Mouse (Mus musculus) adrenal gland, adult (tissue): ENCODE measurements around the gene Atp6v0b.
A peak's percentile ranks its signal among the peaks of the same experiment; 100 is the strongest.

Experiments
- DNase-seq, 2 experiments: peaks; one replicate each; pipeline ENCODE4 v3.0.0; 2022 to 2023; ENCODE audit warnings: low spot score in 1 of 2; ENCODE audit not compliant: inconsistent age in 2 of 2

The Atp6v0b gene

DNA sequence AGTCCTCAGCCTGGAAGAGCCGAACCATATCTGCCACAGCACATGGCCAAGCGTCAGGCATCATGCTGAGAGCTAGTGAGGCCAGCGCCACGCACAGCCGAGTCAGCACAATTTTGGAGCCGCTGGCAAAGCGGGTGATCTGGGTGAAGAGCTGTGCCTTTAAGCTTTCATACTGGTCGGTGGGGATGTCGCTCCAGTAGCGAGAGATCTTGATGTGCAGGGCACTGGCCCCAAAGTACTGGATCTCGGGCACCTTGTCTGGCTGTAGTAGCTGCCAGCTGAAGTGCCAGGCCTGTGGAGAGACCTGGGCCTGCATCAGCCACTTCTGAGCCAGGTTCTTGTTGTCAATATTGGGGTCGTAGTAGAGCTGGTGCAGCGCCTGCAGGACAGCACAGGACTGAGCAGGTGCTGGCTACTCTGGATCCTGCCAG, 25.0 kb upstream of the Atp6v0b start:
- no peak for DNase-seq

DNA sequence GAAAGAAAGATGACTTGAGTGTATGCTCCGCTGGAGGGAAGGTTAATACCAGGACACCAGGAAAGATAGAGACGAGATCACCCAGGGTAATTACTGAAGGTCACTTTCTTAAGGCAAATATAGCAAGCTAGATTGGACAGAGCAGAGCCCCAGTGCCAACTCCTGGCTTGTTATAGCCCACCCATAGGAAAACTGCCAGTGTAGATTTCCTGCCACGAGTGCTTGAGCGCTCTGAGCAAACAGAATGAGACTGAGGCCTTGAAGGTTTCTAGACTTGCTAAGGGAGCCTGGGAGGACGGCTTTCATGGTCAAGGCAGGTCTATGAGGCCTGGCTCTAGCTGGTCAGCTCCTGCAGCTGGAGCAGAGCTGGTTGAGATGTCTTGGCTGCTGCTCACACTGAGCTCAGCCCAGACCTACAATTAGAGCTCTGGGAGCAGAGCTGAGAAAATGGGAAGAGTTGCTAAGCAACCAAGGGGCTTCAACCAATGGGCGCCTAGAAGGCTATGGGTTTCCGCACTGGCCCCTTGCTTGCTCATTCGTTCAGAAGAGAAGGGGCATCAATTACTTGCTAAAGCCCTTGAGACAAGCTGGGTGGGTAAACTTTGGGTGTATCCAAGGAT, 21.8 kb upstream of the Atp6v0b start:
- no peak for DNase-seq

- no peak for DNase-seq
These were observed 19.1 kb upstream of the Atp6v0b start for GRCm38 (mm10) chr4:117906196-117906595.

DNA sequence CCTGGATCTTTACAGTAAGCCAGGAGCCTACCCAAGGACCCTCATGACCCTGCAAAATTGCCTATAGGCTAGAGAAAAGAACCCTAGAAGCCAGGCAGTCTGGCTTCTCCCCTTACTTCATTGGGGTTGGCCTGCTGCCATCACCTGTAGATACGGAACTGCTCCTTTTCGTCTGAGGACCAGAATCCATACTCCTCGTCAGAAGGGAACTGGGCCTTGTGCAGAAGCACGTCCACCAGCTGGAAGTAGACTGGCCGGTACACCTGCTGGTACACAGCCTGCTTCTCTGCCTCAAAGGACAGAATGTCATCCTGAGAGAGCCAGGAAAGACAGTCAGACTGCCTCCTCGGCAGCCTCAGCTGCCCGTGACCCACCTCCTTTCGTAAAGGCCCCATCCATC, 17.6 kb upstream of the Atp6v0b start:
- DNase-seq = no peak

- DNase-seq = no peak
These were observed 17.0 kb upstream of the Atp6v0b start for GRCm38 (mm10) chr4:117904094-117904493.

DNA sequence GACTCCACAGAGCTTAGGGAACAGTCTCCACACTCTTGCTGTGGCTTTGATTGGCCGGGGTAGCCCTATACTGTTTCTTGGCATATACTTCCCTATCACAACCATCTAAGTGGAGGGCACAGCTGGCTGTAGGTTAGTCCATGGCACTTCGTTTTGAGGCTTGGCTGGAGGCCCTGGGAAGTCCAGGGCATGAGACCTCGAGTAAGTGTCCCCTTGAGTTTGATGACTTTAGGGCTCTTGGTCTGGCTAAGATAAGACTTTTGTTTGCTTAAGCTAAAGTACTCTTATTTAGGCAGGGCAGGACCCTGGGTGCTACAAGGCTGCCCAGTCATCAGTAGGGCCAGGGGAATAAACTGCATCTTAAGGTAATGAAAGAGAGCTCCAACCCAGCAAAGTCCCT, 11.0 kb upstream of the Atp6v0b start:
- DNase-seq = no peak

DNA sequence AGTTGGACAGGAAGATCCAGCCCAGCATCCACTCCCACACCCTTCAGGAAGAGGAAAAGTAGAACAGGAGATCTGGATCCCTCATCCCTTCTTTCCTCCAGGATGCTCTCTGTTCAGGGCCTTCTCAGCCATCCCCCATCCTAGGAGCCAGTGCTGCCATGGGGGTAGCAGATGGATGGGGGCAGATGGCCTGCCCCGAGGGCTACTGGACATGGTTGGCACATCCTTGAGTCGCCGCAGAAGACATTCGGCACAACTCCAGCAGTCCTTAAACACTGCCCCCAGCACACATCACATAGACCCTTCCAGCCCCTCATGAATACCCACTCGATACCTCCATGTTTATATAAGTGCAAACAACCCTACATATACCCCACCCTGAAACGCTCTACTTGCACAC, 8.9 kb upstream of the Atp6v0b start:
- no peak for DNase-seq

- DNase-seq = no peak
These were observed 8.2 kb upstream of the Atp6v0b start for GRCm38 (mm10) chr4:117895339-117895738.

DNA sequence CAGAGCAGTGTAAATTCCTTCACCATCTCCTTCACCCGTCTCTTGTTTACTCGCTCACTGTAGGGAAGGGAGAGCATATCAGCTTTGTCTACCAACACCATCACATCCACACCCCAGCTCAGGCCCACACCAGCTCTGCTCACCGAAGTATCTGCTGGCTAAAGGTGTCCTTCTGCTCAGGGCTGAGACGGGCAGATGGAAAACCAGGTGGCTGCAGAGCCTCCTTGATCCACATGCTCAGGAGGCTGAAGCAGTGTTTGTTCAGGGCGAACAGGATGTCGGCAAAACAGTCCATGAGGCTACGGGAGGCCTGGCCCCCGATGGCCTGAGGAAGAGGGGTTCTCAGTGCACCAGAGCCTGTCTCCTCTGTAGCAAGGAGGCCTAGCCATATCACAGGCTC, 7.5 kb upstream of the Atp6v0b start:
- no peak for DNase-seq

DNA sequence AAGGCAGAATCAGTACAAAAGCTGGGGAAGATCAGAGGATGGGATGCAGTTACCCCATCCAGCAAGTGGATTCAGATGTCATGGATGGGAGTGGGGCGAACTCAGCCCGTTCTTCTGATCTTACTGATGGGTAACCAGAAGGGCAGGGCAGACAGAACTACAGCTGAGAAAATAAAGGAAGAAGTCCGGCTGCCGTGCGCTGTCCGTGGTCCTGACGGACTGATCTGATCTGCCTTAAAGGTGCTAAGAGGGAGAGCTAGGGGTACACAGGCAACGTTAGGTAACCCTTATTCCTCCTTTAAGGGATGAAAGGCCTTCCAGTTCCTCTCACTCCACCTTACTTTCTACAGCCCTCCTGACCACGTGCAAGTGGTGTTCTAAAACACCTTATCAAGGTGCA, 6.2 kb upstream of the Atp6v0b start:
- DNase-seq = peak in 1 of 2 experiments; percentile 75

- peak; percentile 84 to 93 for DNase-seq
These were observed 4.6 kb upstream of the Atp6v0b start, which contains the start of gene Dph2 for GRCm38 (mm10) chr4:117891738-117892161. Gene Dph2, minus strand, starts transcription at chr4:117892032.

GRCm38 (mm10) chr4:117890750-117891149, 3.6 kb upstream of the Atp6v0b start:
- DNase-seq = no peak

DNA sequence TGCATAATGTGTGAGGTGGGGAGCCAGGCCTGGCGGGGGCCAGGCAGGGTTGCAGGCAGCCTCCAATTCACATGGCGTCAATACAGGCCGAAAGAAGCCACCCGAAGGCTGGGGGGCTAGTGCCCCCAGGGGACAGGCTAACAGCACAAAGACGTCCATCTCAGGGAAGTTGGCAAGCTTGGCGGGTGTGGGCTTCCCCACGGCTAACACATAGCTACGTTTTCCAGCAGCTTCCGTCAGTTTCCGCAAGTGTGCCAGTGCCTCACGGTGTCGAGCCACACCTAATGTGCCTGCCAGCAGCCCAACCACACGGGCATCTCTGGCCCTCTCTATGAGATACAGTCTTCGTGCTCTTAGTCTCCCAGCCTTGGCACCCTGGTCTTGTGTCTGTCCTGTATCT, 2.9 kb upstream of the Atp6v0b start:
- no peak for DNase-seq

- DNase-seq = no peak
These were observed 2.3 kb upstream of the Atp6v0b start for GRCm38 (mm10) chr4:117889471-117889870.

DNA sequence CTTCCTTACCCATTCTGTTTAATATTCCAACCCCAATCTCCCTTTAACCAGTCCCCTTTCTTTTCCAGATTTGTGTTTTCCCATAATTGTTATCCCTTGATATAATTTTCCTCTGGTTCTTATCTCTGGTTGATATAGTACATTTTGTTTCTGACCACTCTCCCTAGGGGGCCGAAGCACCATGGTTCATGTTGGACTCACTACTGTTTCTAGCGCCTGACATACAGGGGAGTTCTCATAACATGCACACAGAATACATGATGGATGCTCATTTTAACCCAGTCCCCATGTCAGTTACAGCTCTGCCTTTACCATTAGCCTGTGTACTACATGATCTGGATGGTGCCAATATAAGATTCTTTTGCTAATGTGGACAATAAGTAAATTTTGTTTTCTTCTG, 787 bp upstream of the Atp6v0b start:
- no peak for DNase-seq

GRCm38 (mm10) chr4:117886644-117887043, 489 bp downstream of the Atp6v0b start:
- no peak for DNase-seq

DNA sequence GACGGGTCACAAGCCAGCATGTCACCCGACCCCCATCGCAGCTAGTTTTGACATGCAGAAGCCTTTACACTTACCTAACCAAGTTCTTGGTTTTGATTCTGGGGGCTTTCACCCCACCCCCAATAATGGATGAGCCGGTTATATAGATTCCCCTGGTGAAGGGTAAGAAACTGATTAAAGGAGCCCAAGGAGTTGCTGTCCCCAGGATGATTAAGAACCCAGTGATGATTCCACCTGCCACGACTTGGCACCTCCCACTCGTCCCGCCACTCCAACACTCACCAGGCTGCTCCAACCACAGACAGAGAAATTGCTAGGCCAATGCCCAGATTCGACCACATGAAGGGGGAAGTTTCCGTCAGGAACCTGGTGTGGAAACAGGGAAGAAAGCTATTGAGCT, 1.1 kb downstream of the Atp6v0b start:
- DNase-seq = no peak

- DNase-seq = no peak
These were observed 2.0 kb downstream of the Atp6v0b start for GRCm38 (mm10) chr4:117885093-117885492.

DNA sequence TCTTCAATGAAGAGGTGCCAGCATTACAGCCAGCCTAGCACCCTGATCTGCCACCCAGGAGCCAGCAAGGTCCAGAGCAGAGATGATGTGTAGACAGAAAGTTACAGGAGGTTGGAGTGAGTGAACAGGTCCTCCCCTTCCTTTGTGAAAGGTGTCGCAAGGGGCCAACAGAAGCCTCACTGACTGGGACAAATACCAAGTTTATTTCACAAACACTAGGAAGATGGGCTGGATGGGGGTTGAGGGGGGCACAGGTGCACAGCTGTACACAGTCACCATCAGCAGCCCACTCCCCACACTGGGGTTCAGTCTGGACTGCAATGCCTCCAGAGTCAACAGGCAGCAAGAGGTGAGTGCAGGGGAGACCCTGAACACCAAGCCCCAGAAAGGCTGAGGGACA, 3.0 kb downstream of the Atp6v0b start:
- DNase-seq = no peak

DNA sequence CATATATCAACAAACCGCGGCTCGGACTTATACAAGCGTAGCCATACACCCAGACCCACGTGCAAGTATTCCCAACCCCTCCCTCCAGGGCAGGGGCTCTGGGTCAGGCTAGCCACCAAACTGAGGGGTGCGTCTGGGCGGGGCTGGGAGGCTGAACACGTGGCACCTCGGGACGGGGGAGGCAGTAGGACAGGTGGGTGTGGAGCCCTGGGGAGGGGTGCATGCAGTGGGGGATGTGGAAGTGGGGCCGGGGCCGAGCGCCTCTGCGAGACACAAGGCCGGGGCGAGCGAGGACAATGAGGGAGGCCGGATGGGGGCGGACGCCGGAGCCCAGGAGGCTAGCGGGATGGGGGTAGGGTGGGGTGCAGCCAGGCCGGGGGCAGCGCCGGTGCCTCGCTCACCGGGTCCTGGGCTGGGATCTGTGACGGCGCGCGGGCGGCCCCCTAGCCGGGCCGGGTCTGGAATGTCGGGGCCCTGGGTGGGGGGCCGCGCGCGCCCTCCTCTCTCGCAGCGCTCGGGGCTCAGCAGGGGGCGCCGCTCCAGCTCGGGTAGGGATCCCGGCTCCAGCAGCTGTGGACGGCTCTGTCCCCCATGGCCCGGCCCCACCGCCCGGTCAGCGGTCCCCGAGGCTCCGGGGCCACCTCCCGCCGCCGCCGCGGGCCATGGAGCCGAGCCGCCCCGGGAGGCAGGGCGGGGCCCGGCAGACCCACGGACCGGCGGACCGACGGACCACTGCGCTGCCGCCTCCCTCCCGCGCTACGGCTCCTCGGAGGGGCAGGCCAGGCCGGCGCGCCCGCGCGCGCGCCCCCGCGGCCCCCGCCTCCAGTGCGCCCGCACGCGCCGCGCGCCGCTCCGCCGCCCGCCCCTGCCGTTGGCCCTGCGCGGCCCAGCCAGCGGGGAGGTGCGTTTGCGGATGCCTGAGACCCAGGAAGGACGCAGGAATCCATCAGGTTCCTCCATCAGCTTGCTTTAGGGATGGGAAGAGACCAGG, 4.1 kb downstream of the Atp6v0b start, which contains the start of gene B4galt2:
B4galt2 (minus strand) TSS at position 787 of the 991 bp plus-strand sequence.
- DNase-seq = peak; percentile 71 to 87

GRCm38 (mm10) chr4:117878703-117879102, 8.4 kb downstream of the Atp6v0b start:
- DNase-seq = no peak

DNA sequence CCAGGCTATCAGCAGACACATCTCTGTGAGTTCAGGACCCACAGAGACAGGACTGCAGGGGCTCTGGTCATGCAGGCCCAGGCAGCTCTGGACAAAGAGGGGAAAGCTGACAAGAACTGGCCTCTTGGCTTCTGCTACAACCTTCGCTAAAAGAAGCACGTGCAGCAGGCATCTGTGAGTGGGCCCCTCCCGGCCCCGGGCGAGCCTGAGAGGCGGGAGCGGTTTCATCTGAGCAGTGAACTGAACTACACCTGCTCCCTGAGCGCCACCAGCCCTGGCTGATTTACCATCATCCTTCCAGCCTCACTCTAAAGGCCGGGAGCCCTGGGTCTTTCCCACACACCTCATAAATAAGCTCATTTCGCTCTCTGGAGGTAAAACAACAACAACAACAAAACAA, 8.8 kb downstream of the Atp6v0b start:
- no peak for DNase-seq
